Mouse (Mus musculus) testis, postnatal 10 days (tissue): Measurements from ENCODE around the gene Efna5.

Source experiments
- DNase-seq: peaks from one replicate; pipeline ENCODE4 v3.0.0; 2021; ENCODE audit warnings: low spot score

Efna5 gene

GRCm38 (mm10) chr17:62747381-62747780 lies 133.7 kb downstream of the Efna5 start:
- DNase-seq: no peak

GRCm38 (mm10) chr17:62746827-62747226 lies 134.3 kb downstream of the Efna5 start:
- no peak for DNase-seq

GRCm38 (mm10) chr17:62745286-62745685 lies 135.8 kb downstream of the Efna5 start:
- no peak for DNase-seq

GRCm38 (mm10) chr17:62744239-62744638 lies 136.9 kb downstream of the Efna5 start:
- no peak for DNase-seq

- DNase-seq: no peak
Observed at GRCm38 (mm10) chr17:62741702-62742101, 139.4 kb downstream of the Efna5 start.

- no peak for DNase-seq
Observed at GRCm38 (mm10) chr17:62741020-62741419, 140.1 kb downstream of the Efna5 start.

GRCm38 (mm10) chr17:62739993-62740392 lies 141.1 kb downstream of the Efna5 start:
- no peak for DNase-seq

GRCm38 (mm10) chr17:62737404-62737803 lies 143.7 kb downstream of the Efna5 start:
- DNase-seq: no peak

GRCm38 (mm10) chr17:62735943-62736342 lies 145.2 kb downstream of the Efna5 start:
- no peak for DNase-seq

GRCm38 (mm10) chr17:62734901-62735300 lies 146.2 kb downstream of the Efna5 start:
- no peak for DNase-seq

- DNase-seq: no peak
Observed at GRCm38 (mm10) chr17:62734067-62734466, 147.1 kb downstream of the Efna5 start.

GRCm38 (mm10) chr17:62729754-62730470 lies 151.2 kb downstream of the Efna5 start:
- no peak for DNase-seq

GRCm38 (mm10) chr17:62728142-62728917 lies 152.8 kb downstream of the Efna5 start:
- no peak for DNase-seq

- DNase-seq: no peak
Observed at GRCm38 (mm10) chr17:62726102-62726501, 155.0 kb downstream of the Efna5 start.

GRCm38 (mm10) chr17:62722962-62723361 lies 158.2 kb downstream of the Efna5 start:
- DNase-seq: no peak

- DNase-seq: no peak
Observed at GRCm38 (mm10) chr17:62721595-62721994, 159.5 kb downstream of the Efna5 start.

GRCm38 (mm10) chr17:62720740-62721450 lies 160.2 kb downstream of the Efna5 start:
- DNase-seq: no peak

- DNase-seq: no peak
Observed at GRCm38 (mm10) chr17:62717426-62718131, 163.5 kb downstream of the Efna5 start.

- no peak for DNase-seq
Observed at GRCm38 (mm10) chr17:62713455-62713854, 167.7 kb downstream of the Efna5 start.

GRCm38 (mm10) chr17:62706418-62706817 lies 174.7 kb downstream of the Efna5 start:
- DNase-seq: no peak

- no peak for DNase-seq
Observed at GRCm38 (mm10) chr17:62702020-62702814, 178.9 kb downstream of the Efna5 start.
